Mouse (Mus musculus) limb, embryonic 10.5 days (tissue): ENCODE data around the gene Ppp2r5e. TPM values are rescaled to one million over a fixed set of nuclear protein-coding genes. Genes with fewer than 3 reads are reported as not detected.

Experiments used
- DNase-seq: peaks from one replicate; pipeline ENCODE4 v3.0.0-alpha.2; 2017; ENCODE audit warnings: low spot score
- H3K27ac ChIP-seq: fragments of 300-500 bp; sonication (generic); 2 replicates; pipeline ENCODE4 v1.5.1; 2016; ENCODE audit warnings: mild to moderate bottlenecking
- H3K27me3 ChIP-seq: fragments of 300-500 bp; sonication (generic); 2 replicates; pipeline ENCODE4 v1.6.1; 2016; ENCODE audit warnings: low read depth, mild to moderate bottlenecking; ENCODE audit not compliant: poor library complexity, severe bottlenecking
- H3K36me3 ChIP-seq: fragments of 300-500 bp; sonication (generic); 2 replicates; pipeline ENCODE4 v1.6.1; 2016; ENCODE audit warnings: mild to moderate bottlenecking, moderate library complexity
- H3K4me1 ChIP-seq: fragments of 300-500 bp; sonication (generic); 2 replicates; pipeline ENCODE4 v1.6.1; 2016
- H3K4me3 ChIP-seq: fragments of 300-500 bp; sonication (generic); 2 replicates; pipeline ENCODE4 v1.5.1; 2016; ENCODE audit warnings: mild to moderate bottlenecking, moderate library complexity
- H3K9me3 ChIP-seq: fragments of 300-500 bp; sonication (generic); replicated peaks from 2 replicates; pipeline ENCODE4 v1.6.1; 2016; ENCODE audit warnings: mild to moderate bottlenecking
- WGBS: fragments of 180-500 bp; shearing (Covaris S2); methylation state at CpG from one replicate; pipeline ENCODE4 v1.1.7; 2016; 5-methylcytosine and 5-hydroxymethylcytosine counted together
- polyA plus RNA-seq: library from polyadenylated mRNA; unstranded; fragments of >200 nt; fragmentation: Nextera tagmentation; extraction: Ambion mirVana; gene quantifications from 2 replicates; pipeline ENCODE4 v1.2.1, GENCODE M21; 2016

Gene Ppp2r5e
- polyA plus RNA-seq, 1 experiment from 2014 or later = 12.7 TPM

- 0 out of 2 replicates have a peak, but pooled peaks cover 4% of the 10 kb centered on the region for H3K36me3 ChIP-seq
- WGBS = 75% methylated on average over 3 of the region's 3 CpGs
- H3K27me3 ChIP-seq = no peaks in the 10 kb centered on the region
- no peak overlapping the region for H3K27ac ChIP-seq
- no peak for DNase-seq
- no peaks in the 10 kb centered on the region for H3K9me3 ChIP-seq
- no peaks in the 10 kb centered on the region for H3K4me1 ChIP-seq
- H3K4me3 ChIP-seq = no peak overlapping the region
Measured at GRCm38 (mm10) chr12:75524199-75524598, 71.8 kb downstream of the Ppp2r5e start.

DNA sequence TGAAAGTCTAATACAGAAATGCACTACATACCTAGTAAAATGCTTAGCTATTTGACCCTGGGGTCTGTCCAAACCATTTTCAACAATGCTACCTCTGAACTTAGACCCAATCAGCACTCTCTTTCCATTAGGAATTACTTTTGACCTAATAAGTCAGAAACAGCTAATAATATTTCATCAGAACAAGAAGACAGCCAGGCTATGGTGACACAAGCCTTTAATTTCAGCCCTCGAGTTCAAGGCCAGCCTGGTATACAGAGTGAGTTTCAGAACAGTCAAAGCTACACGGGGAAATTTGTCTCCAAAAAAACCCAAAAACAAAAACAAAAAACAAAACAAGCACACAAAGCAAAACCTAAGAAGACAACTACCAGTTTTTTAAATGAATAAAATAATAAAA lies 73.1 kb downstream of the Ppp2r5e start:
- no peak overlapping the region for H3K27ac ChIP-seq
- H3K4me3 ChIP-seq = no peak overlapping the region
- H3K9me3 ChIP-seq = no peaks in the 10 kb centered on the region
- 80% methylated on average over 2 of the region's 2 CpGs for WGBS
- H3K36me3 ChIP-seq = 0 out of 2 replicates have a peak, but pooled peaks cover 4% of the 10 kb centered on the region
- DNase-seq = no peak
- no peaks in the 10 kb centered on the region for H3K4me1 ChIP-seq
- H3K27me3 ChIP-seq = no peaks in the 10 kb centered on the region

DNA sequence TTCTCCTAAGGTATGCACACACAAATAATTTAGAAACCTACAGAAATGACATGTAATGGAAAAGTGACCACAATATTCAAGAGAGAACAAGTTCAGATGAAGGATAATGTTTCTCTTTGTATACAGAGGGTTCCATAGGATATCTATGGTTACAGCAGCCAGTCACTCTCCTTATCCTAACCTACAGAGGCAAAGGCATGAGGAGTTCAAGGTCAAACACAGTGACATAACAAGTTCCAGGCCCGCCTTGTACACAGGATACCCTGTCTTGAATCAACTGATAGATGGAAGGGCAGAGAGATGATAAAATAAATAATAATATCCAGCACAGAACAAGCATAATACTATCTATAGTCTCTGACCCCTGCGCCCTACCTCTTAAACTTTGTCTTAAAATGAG lies 73.7 kb downstream of the Ppp2r5e start:
- no peak overlapping the region for H3K27ac ChIP-seq
- H3K4me3 ChIP-seq = no peak overlapping the region
- H3K9me3 ChIP-seq = no peaks in the 10 kb centered on the region
- no peaks in the 10 kb centered on the region for H3K4me1 ChIP-seq
- 87% methylated on average over 2 of the region's 2 CpGs for WGBS
- no peaks in the 10 kb centered on the region for H3K27me3 ChIP-seq
- 0 out of 2 replicates have a peak, but pooled peaks cover 4% of the 10 kb centered on the region for H3K36me3 ChIP-seq
- DNase-seq = no peak

GRCm38 (mm10) chr12:75520395-75520794 lies 75.7 kb downstream of the Ppp2r5e start:
- peaks cover 11% of the 10 kb centered on the region for H3K4me1 ChIP-seq
- H3K27ac ChIP-seq = no peak overlapping the region
- H3K9me3 ChIP-seq = no peaks in the 10 kb centered on the region
- no peak for DNase-seq
- H3K27me3 ChIP-seq = no peaks in the 10 kb centered on the region
- no peak overlapping the region for H3K4me3 ChIP-seq
- 0 out of 2 replicates have a peak, but pooled peaks cover 1% of the 10 kb centered on the region for H3K36me3 ChIP-seq
- WGBS = 86% methylated on average over 3 of the region's 3 CpGs

DNA sequence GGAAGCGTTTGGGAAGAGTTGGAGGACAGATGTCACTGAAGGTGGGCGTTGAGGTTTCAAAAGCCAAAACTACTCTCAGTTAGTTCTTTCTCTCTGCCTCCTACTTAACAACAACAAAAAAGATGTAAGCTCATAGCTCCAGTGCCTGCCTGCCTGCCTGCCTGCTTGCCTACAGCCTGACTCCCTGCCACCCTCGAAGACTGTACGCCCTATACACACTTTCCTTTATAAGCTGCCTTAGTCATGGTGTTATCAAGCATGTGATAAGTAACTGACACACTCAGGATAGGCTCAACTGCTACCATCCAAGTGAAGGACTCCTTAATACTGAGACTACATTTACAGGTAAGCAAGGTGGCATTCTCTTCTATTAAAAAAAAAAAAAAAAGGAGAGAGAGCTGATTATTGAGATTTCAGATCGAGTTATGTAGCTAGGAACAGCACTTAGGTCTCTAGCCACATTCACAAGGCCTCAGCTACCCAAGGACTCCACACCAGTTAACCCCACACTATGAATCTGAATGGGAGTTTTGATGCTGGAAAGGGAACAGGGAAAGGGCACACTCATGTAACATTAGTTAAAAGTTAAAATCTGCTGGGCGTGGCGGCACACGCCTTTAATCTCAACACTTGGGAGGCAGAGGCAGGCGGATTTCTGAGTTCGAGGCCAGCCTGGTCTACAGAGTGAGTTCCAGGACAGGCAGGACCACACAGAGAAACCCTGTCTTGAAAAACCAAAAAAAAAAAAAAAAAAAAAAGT lies 76.7 kb downstream of the Ppp2r5e start:
- Histone ChIP-seq H3K27ac (no peak overlapping the region), H3K36me3 (peaks cover 10% of the 10 kb centered on the region), H3K4me3 (no peak overlapping the region), H3K4me1 (peaks cover 16% of the 10 kb centered on the region), H3K27me3 (no peaks in the 10 kb centered on the region), H3K9me3 (no peaks in the 10 kb centered on the region)
- no peak for DNase-seq
- WGBS = 94% methylated on average over 10 of the region's 10 CpGs

DNA sequence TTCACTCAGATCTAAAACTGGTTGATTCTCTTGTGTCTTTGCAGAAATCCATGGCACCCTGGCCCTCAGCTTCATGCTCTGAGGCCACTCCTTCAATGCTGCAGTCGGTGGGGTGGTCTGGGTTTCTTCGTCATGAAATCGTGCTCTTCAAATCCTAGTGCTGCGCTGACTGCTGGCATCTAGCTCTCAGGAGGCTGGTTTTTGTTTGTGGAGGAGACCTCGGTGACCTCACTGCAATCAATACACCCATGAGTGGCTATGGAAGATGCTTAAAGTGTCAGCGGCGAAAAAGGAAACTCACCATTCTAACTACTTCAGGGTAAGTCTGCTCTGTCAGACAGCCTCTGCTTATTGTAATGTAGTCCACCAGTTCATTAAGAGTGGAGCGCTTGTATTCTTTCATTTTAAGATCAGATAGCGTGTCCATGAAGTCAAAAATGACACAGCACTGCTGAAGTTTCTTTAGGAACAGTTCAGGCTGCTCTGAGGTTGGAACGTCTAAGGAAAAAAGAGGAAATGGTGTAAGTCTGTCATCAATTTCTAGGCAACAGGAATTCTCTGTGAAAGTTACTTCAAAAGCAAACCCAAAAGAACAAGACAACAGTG lies 80.6 kb downstream of the Ppp2r5e start:
- no peak overlapping the region for H3K27ac ChIP-seq
- H3K4me1 ChIP-seq = peaks cover 16% of the 10 kb centered on the region
- no peak overlapping the region for H3K4me3 ChIP-seq
- no peaks in the 10 kb centered on the region for H3K9me3 ChIP-seq
- no peaks in the 10 kb centered on the region for H3K27me3 ChIP-seq
- WGBS = 33% methylated on average over 10 of the region's 10 CpGs
- DNase-seq = no peak
- peaks cover 25% of the 10 kb centered on the region for H3K36me3 ChIP-seq

DNA sequence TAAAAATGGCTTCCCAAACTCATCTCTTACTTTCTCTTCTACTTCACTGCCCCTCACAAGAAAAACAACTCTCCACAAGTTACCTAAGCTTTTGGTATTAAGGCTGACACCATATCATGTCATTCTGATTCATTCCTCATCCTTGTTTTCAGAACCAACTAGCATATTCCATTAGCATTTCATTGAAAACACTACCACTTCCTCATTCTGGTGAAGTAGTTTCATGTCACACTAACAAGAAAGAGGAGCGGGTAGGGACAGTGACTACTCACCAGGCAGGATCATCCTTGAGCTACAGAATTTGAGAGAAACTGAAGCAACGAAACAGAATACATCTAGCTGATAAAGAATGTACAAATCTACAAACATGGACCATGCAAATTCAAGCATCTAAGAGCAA lies 84.5 kb downstream of the Ppp2r5e start:
- no peaks in the 10 kb centered on the region for H3K9me3 ChIP-seq
- WGBS = 96% methylated on average over 2 of the region's 2 CpGs
- H3K27ac ChIP-seq = no peak overlapping the region
- DNase-seq = no peak
- peaks cover 15% of the 10 kb centered on the region for H3K4me1 ChIP-seq
- H3K4me3 ChIP-seq = no peak overlapping the region
- peaks cover 32% of the 10 kb centered on the region for H3K36me3 ChIP-seq
- H3K27me3 ChIP-seq = no peaks in the 10 kb centered on the region

DNA sequence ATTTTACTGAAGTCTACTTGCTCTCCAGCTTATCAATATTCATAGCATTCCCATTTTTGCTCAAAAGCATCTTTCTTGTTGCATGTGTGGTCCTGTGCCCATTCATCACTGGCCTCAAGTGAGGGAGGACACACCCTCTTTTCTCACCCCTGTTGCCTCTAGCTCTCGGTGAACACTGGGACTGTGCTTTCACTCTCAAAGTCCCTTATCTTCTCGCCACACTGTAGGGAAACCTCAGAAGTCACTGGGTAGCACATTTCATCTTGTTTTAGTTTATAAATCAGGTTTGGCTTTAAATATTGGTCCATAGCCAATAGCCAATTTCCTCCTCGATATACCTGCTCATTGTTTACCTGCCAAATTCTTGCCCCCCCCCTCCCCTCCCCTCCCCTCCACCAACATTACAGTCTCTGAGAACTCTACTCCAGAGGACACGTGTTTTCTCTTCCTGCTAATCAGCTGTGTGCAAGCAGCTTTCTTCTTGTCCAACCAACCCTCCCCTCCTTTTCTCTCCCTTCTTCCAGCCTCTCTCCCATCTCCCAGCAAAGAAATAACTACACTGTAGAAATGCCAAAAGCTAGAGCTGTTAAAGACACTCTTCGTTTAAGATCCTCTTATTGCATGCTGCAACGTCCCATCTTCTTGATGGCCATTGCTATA lies 90.9 kb downstream of the Ppp2r5e start:
- Histone ChIP-seq H3K9me3 (no peaks in the 10 kb centered on the region), H3K27ac (no peak overlapping the region), H3K27me3 (no peaks in the 10 kb centered on the region), H3K4me1 (0 out of 2 replicates have a peak, but pooled peaks cover 5% of the 10 kb centered on the region), H3K4me3 (no peak overlapping the region), H3K36me3 (peaks cover 7% of the 10 kb centered on the region; the same call in 1 of the 2 replicates)
- no peak for DNase-seq
- 71% methylated on average over 6 of the region's 6 CpGs for WGBS

GRCm38 (mm10) chr12:75502664-75503063 lies 93.4 kb downstream of the Ppp2r5e start:
- DNase-seq = no peak
- Histone ChIP-seq H3K4me3 (no peak overlapping the region), H3K4me1 (0 out of 2 replicates have a peak, but pooled peaks cover 5% of the 10 kb centered on the region), H3K9me3 (no peaks in the 10 kb centered on the region), H3K27me3 (no peaks in the 10 kb centered on the region), H3K36me3 (no peaks in the 10 kb centered on the region), H3K27ac (no peak overlapping the region)
- WGBS = 90% methylated on average over 4 of the region's 4 CpGs

GRCm38 (mm10) chr12:75497698-75498097 lies 98.3 kb downstream of the Ppp2r5e start:
- Histone ChIP-seq H3K27me3 (no peaks in the 10 kb centered on the region), H3K9me3 (no peaks in the 10 kb centered on the region), H3K4me1 (no peaks in the 10 kb centered on the region), H3K27ac (no peak overlapping the region), H3K36me3 (no peaks in the 10 kb centered on the region), H3K4me3 (no peak overlapping the region)
- WGBS = 86% methylated on average over 1 of the region's 1 CpGs
- no peak for DNase-seq

- DNase-seq = no peak
- Histone ChIP-seq H3K36me3 (no peaks in the 10 kb centered on the region), H3K4me1 (no peaks in the 10 kb centered on the region)
Measured at GRCm38 (mm10) chr12:75495636-75496035, 100.4 kb downstream of the Ppp2r5e start.

DNA sequence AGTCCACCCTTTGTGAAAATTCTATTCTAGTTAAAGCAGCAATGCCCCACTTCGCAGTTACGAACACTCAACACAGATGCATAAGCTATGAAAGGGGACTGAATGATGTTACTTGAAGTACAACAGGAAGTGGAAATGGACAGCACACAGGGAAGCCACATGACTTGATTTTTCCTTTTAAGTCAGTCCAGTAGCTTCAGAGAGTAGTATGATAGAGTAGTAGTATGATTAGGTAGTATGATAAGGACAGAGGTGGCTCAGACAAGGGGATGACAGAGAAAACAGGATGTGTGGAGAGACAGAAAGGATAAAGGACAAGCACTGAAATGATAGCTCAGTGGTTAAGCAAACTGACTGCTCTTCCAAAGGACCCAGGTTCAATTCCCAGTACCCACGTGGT lies 101.4 kb downstream of the Ppp2r5e start:
- H3K4me1 ChIP-seq = no peaks in the 10 kb centered on the region
- no peak overlapping the region for H3K4me3 ChIP-seq
- H3K9me3 ChIP-seq = no peaks in the 10 kb centered on the region
- no peak for DNase-seq
- H3K27ac ChIP-seq = no peak overlapping the region
- H3K27me3 ChIP-seq = no peaks in the 10 kb centered on the region
- whole genome bisulfite sequencing = 82% methylated on average over 3 of the region's 3 CpGs
- H3K36me3 ChIP-seq = 0 out of 2 replicates have a peak, but pooled peaks cover 3% of the 10 kb centered on the region

More at GRCm38 (mm10) chr12:75495636-75496035, 100.4 kb downstream of the Ppp2r5e start:
- Histone ChIP-seq H3K27me3 (no peaks in the 10 kb centered on the region), H3K9me3 (no peaks in the 10 kb centered on the region), H3K4me3 (no peak overlapping the region), H3K27ac (no peak overlapping the region)
- WGBS = 90% methylated on average over 3 of the region's 3 CpGs
